Comparison of ENCODE assay signal across 7 mouse cellular contexts in genomic region chr7:25315306-25316041, GRCm38 (mm10). TPM values are rescaled to one million over a fixed set of nuclear protein-coding genes. Genes with fewer than 3 reads are reported as not detected.
DNase-seq lines count a peak whose midpoint lies in the region; ATAC-seq and TF ChIP-seq lines count a peak whose summit lies in the region.

No protein-coding gene starts in this region.

- WGBS in forebrain, embryonic 15.5 days, result 1% methylated on average over 68 of the region's 69 CpGs

- no peak for TF ChIP-seq CTCF in bone marrow macrophage, adult 2 months (IDR thresholded peaks at IDR 0.05; ENCODE audit: low read depth, low read length)

- H3K27me3 ChIP-seq in forebrain, embryonic 15.5 days, result peaks cover 42% of the 10 kb centered on the region

- H3K4me1 ChIP-seq in bone marrow macrophage, adult 2 months (ENCODE audit: control insufficient read depth, insufficient read depth, low read length), result peaks cover 11% of the 10 kb centered on the region
- peaks cover 35% of the 10 kb centered on the region for H3K4me1 ChIP-seq in forebrain, embryonic 15.5 days

- TF ChIP-seq POLR2A in bone marrow macrophage, adult 2 months (IDR thresholded peaks at IDR 0.05; ENCODE audit: borderline replicate concordance, low read depth, low read length), result no peak

- no peaks in the 10 kb centered on the region for H3K36me3 ChIP-seq in forebrain, embryonic 15.5 days

- peak overlapping the region; percentile 37 for H3K9ac ChIP-seq in forebrain, embryonic 15.5 days (replicated peaks)

- peak overlapping the region; percentile 68 for H3K4me2 ChIP-seq in forebrain, embryonic 15.5 days (replicated peaks)

- DNase-seq in ovary, postnatal 14 days (ENCODE audit: low spot score), result peak; percentile 31
- DNase-seq in ovary, postnatal 10 days (ENCODE audit: low spot score), result no peak
- DNase-seq in kidney, postnatal 4 days, result peak; percentile 45 to 50
- DNase-seq in neural tube, embryonic 10.5 days (ENCODE audit: extremely low spot score, low spot score), result peak; percentile 50

- H3K4me3 ChIP-seq in bone marrow macrophage, adult 2 months (ENCODE audit: insufficient read depth, low read length), result peak overlapping the region; percentile 48
- peak overlapping the region; percentile 73 for H3K4me3 ChIP-seq in forebrain, embryonic 15.5 days

- no peaks in the 10 kb centered on the region for H3K9me3 ChIP-seq in forebrain, embryonic 15.5 days

- no peak overlapping the region for H3K27ac ChIP-seq in bone marrow macrophage, adult 2 months (ENCODE audit: insufficient read depth, low read depth, low read length)
- H3K27ac ChIP-seq in forebrain, embryonic 15.5 days (replicated peaks), result peak overlapping the region; percentile 88; the same call in 1 of the 2 replicates

- ATAC-seq in forebrain, embryonic 15.5 days (replicated peaks), result no peak
- ATAC-seq in inflammation-experienced regulatory T-cells, adult 6 months, result no peak

RNA-seq across cellular contexts. Expression of gene Megf8, which starts 1.5 kb away (rescaled TPM):
- polyA plus RNA-seq in bone marrow macrophage, adult 2 months (2012; ENCODE audit: insufficient read depth, insufficient read length, missing spikeins), result 13.2 and 13.8 TPM in 2 replicates
- 22.3 and 23.3 TPM in 2 replicates for polyA plus RNA-seq in forebrain, embryonic 15.5 days (2015; fragmentation: Nextera tagmentation; extraction: Ambion mirVana)
- under 1 TPM in 2 of 3 experiments, not detected in 1; 0.13 to 0.31 TPM for polyA plus RNA-seq in inflammation-experienced regulatory T-cells, adult 6 months (2017; shearing (Covaris generic))

RNA-seq across cellular contexts. Expression of gene Tmem145, which starts 9.6 kb away (rescaled TPM):
- polyA plus RNA-seq in bone marrow macrophage, adult 2 months (2012; ENCODE audit: insufficient read depth, insufficient read length, missing spikeins), result not detected in 2 replicates
- polyA plus RNA-seq in forebrain, embryonic 15.5 days (2015; fragmentation: Nextera tagmentation; extraction: Ambion mirVana), result 30.9 and 32.3 TPM in 2 replicates
- polyA plus RNA-seq in inflammation-experienced regulatory T-cells, adult 6 months (2017; shearing (Covaris generic)), result not detected

RNA-seq across cellular contexts. Expression of gene Prr19, which starts 14.3 kb away (rescaled TPM):
- not detected in 2 replicates for polyA plus RNA-seq in bone marrow macrophage, adult 2 months (2012; ENCODE audit: insufficient read depth, insufficient read length, missing spikeins)
- 1.6 and 2.1 TPM in 2 replicates for polyA plus RNA-seq in forebrain, embryonic 15.5 days (2015; fragmentation: Nextera tagmentation; extraction: Ambion mirVana)
- not detected for polyA plus RNA-seq in inflammation-experienced regulatory T-cells, adult 6 months (2017; shearing (Covaris generic))

RNA-seq across cellular contexts. Expression of gene Pafah1b3, which starts 17.7 kb away (rescaled TPM):
- 35.5 and 38.0 TPM in 2 replicates for polyA plus RNA-seq in bone marrow macrophage, adult 2 months (2012; ENCODE audit: insufficient read depth, insufficient read length, missing spikeins)
- polyA plus RNA-seq in forebrain, embryonic 15.5 days (2015; fragmentation: Nextera tagmentation; extraction: Ambion mirVana), result 521 and 550 TPM in 2 replicates
- polyA plus RNA-seq in inflammation-experienced regulatory T-cells, adult 6 months (2017; shearing (Covaris generic)), result 10 to 100 TPM; 17.5 to 37.2 (median 31.3) TPM

RNA-seq across cellular contexts. Expression of gene Cic, which starts 48.0 kb away (rescaled TPM):
- polyA plus RNA-seq in bone marrow macrophage, adult 2 months (2012; ENCODE audit: insufficient read depth, insufficient read length, missing spikeins), result 251 and 272 TPM in 2 replicates
- 53.2 and 54.4 TPM in 2 replicates for polyA plus RNA-seq in forebrain, embryonic 15.5 days (2015; fragmentation: Nextera tagmentation; extraction: Ambion mirVana)
- 10 to 100 TPM; 17.9 to 35.2 (median 21.6) TPM for polyA plus RNA-seq in inflammation-experienced regulatory T-cells, adult 6 months (2017; shearing (Covaris generic))

Comparison
In these comparisons a context has a peak if more than half of its experiments do, and no peak if none do; other contexts are left out.
1. RNA of gene Megf8, which starts 1.5 kb away (polyA plus RNA-seq): 22.3 to 23.3 TPM in forebrain, embryonic 15.5 days and 13.2 to 13.8 TPM in bone marrow macrophage, adult 2 months; 0.13 to 0.31 TPM in inflammation-experienced regulatory T-cells, adult 6 months; every median in the first group is over 10 times any median in the second.
2. RNA of gene Tmem145, which starts 9.6 kb away (polyA plus RNA-seq): 30.9 to 32.3 TPM in forebrain, embryonic 15.5 days; not detected in bone marrow macrophage, adult 2 months and not detected in inflammation-experienced regulatory T-cells, adult 6 months; every median in the first group is over 10 times any median in the second.